8 mouse cellular contexts compared by ENCODE assay signal in genomic region chr12:70477593-70478287, GRCm38 (mm10). TPM values are rescaled to one million over a fixed set of nuclear protein-coding genes. Genes with fewer than 3 reads are reported as not detected.
DNase-seq lines count a peak whose midpoint lies in the region; ATAC-seq lines count a peak whose summit lies in the region.

No protein-coding gene starts in this region.

- ATAC-seq in forebrain, embryonic 11.5 days (replicated peaks; ENCODE audit: low FRiP score): peak; percentile 74; the same call in 1 of the 2 replicates
- no peak for ATAC-seq in forebrain, embryonic 15.5 days (replicated peaks)

- H3K27ac ChIP-seq in forebrain, embryonic 11.5 days (ENCODE audit: low read depth, low read length): no peak overlapping the region
- H3K27ac ChIP-seq in forebrain, embryonic 15.5 days (replicated peaks): no peak overlapping the region

- H3K9me3 ChIP-seq in forebrain, embryonic 11.5 days (ENCODE audit: control insufficient read depth, low read length): no peaks in the 10 kb centered on the region
- H3K9me3 ChIP-seq in forebrain, embryonic 15.5 days: no peaks in the 10 kb centered on the region
- no peaks in the 10 kb centered on the region for H3K9me3 ChIP-seq in megakaryocyte, embryonic 14.5 days

- no peaks in the 10 kb centered on the region for H3K4me1 ChIP-seq in forebrain, embryonic 11.5 days (replicated peaks; ENCODE audit: control insufficient read depth, insufficient read depth, low read length)
- no peaks in the 10 kb centered on the region for H3K4me1 ChIP-seq in forebrain, embryonic 15.5 days
- peaks cover 30% of the 10 kb centered on the region for H3K4me1 ChIP-seq in megakaryocyte, embryonic 14.5 days

- DNase-seq in forebrain, embryonic 11.5 days (ENCODE audit: low spot score): peak; percentile 77
- DNase-seq in MN1 (ENCODE audit: low spot score): peak; percentile 16
- peak; percentile 50 to 73 for DNase-seq in cerebellum, postnatal 25 days
- peak; percentile 51 for DNase-seq in gastrocnemius, postnatal 25 days
- DNase-seq in layer of hippocampus, adult 9-11 months: peak; percentile 76
- peak; percentile 55 for DNase-seq in testis, postnatal 10 days (ENCODE audit: low spot score)

- H3K9ac ChIP-seq in forebrain, embryonic 11.5 days (ENCODE audit: low read length): no peak overlapping the region
- no peak overlapping the region for H3K9ac ChIP-seq in forebrain, embryonic 15.5 days (replicated peaks)

- H3K4me2 ChIP-seq in forebrain, embryonic 11.5 days (ENCODE audit: low read depth, low read length, severe bottlenecking): no peak overlapping the region
- no peak overlapping the region for H3K4me2 ChIP-seq in forebrain, embryonic 15.5 days (replicated peaks)

- no peak overlapping the region for H3K4me3 ChIP-seq in forebrain, embryonic 11.5 days (ENCODE audit: low read depth, low read length)
- H3K4me3 ChIP-seq in forebrain, embryonic 15.5 days: no peak overlapping the region
- H3K4me3 ChIP-seq in megakaryocyte, embryonic 14.5 days (replicated peaks): peak overlapping the region; percentile 16

- no peaks in the 10 kb centered on the region for H3K27me3 ChIP-seq in forebrain, embryonic 11.5 days (ENCODE audit: control insufficient read depth, insufficient read depth, low read length)
- H3K27me3 ChIP-seq in forebrain, embryonic 15.5 days: no peaks in the 10 kb centered on the region
- H3K27me3 ChIP-seq in megakaryocyte, embryonic 14.5 days (replicated peaks): no peaks in the 10 kb centered on the region

- 76% methylated on average over 16 of the region's 16 CpGs for WGBS in forebrain, embryonic 11.5 days
- WGBS in forebrain, embryonic 15.5 days: 74% methylated on average over 16 of the region's 16 CpGs

- H3K36me3 ChIP-seq in forebrain, embryonic 11.5 days (ENCODE audit: control insufficient read depth, insufficient read depth, low read length): no peaks in the 10 kb centered on the region
- no peaks in the 10 kb centered on the region for H3K36me3 ChIP-seq in forebrain, embryonic 15.5 days
- no peaks in the 10 kb centered on the region for H3K36me3 ChIP-seq in megakaryocyte, embryonic 14.5 days (replicated peaks; ENCODE audit: low read length)

RNA-seq across cellular contexts. Expression of gene Tmx1, which starts 24.8 kb away (rescaled TPM):
- polyA plus RNA-seq in forebrain, embryonic 11.5 days (2014; fragmentation: Nextera tagmentation; extraction: Ambion mirVana): 108 and 124 TPM in 2 replicates
- 118 and 130 TPM in 2 replicates for polyA plus RNA-seq in forebrain, embryonic 15.5 days (2015; fragmentation: Nextera tagmentation; extraction: Ambion mirVana)
- total RNA-seq in gastrocnemius, postnatal 25 days (2021): 1 to 10 TPM; 8.1 to 9.9 TPM
- polyA plus RNA-seq in megakaryocyte, embryonic 14.5 days (2012; ENCODE audit: insufficient read depth, low replicate concordance): 1.8 and 11.4 TPM in 2 replicates

Comparison
In these comparisons a context has a peak if more than half of its experiments do, and no peak if none do; other contexts are left out.
1. DNase-seq: peak in every context shown above with its lines; median percentile 77 in forebrain, embryonic 11.5 days; 76 in layer of hippocampus, adult 9-11 months; 62 in cerebellum, postnatal 25 days; 55 in testis, postnatal 10 days; 51 in gastrocnemius, postnatal 25 days; 16 in MN1.